Mouse (Mus musculus) neural tube, embryonic 12.5 days (tissue): Measurements from ENCODE around the gene Celf1. TPM values are rescaled to one million over a fixed set of nuclear protein-coding genes. Genes with fewer than 3 reads are reported as not detected.

ENCODE experiments used
- ATAC-seq: fragments of 200-750 bp; cut with Nextera tagmentation; 2 replicates; pipeline ENCODE4 v1.8.0; 2017; ENCODE audit warnings: low read depth, mild to moderate bottlenecking, moderate TSS enrichment, moderate library complexity; ENCODE audit not compliant: low FRiP score
- H3K27ac ChIP-seq: fragments of 300-500 bp; sonication (generic); 2 replicates; pipeline ENCODE4 v1.5.1; 2016
- H3K27me3 ChIP-seq: fragments of 300-500 bp; sonication (generic); replicated peaks from 2 replicates; pipeline ENCODE4 v1.6.1; 2016; ENCODE audit warnings: mild to moderate bottlenecking
- H3K36me3 ChIP-seq: fragments of 300-500 bp; sonication (generic); 2 replicates; pipeline ENCODE4 v1.6.1; 2016; ENCODE audit warnings: mild to moderate bottlenecking
- H3K4me1 ChIP-seq: fragments of 300-500 bp; sonication (generic); 2 replicates; pipeline ENCODE4 v1.6.1; 2016
- H3K4me2 ChIP-seq: fragments of 300-500 bp; sonication (generic); replicated peaks from 2 replicates; pipeline ENCODE4 v1.6.1; 2016; ENCODE audit warnings: mild to moderate bottlenecking
- H3K4me3 ChIP-seq: fragments of 300-500 bp; sonication (generic); 2 replicates; pipeline ENCODE4 v1.5.1; 2016
- H3K9ac ChIP-seq: fragments of 300-500 bp; sonication (generic); 2 replicates; pipeline ENCODE4 v1.6.1; 2016; ENCODE audit warnings: mild to moderate bottlenecking
- H3K9me3 ChIP-seq: fragments of 300-500 bp; sonication (generic); 2 replicates; pipeline ENCODE4 v1.6.1; 2016; ENCODE audit warnings: mild to moderate bottlenecking
- WGBS: fragments of 180-500 bp; shearing (Covaris S2); methylation state at CpG from one replicate; pipeline ENCODE4 v1.1.7; 2016; 5-methylcytosine and 5-hydroxymethylcytosine counted together
- polyA plus RNA-seq: library from polyadenylated mRNA; unstranded; fragments of >200 nt; fragmentation: Nextera tagmentation; extraction: Ambion mirVana; gene quantifications from 2 replicates; pipeline ENCODE4 v1.2.1, GENCODE M21; 2016

Celf1 gene
- polyA plus RNA-seq, 1 experiment from 2014 or later: 143 TPM

DNA sequence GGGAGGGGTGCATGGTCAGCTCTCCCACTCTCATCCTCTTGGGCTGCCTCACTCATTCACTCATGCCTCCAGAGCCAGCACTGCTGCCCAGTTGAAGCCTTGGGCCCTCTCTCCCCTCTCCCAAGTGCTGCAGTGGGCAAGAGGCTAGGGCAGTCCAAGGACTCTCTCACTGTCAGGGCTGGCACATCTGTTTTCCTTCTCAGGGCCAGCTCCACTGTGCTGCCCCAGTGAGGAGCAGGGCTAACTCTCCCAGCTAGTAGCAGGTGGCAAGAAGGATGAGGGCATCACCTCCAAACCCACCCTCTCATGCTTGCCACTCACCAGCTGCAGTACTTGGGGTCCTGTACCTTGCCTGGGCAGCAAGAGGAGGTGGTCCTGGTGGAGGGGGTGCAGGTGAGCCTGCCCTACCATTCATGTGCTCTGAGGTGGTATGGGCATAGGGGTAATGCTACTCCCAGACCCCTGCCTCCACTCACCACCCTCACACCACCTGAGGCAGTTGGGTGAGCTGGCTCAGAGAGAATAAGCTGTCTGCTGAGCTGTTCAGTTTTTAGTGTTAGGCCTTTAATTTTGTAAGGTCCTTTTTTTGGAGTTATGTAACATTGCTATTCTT is 10.5 kb downstream of the Celf1 start:
- no peak overlapping the region for H3K27ac ChIP-seq
- peaks cover 6% of the 10 kb centered on the region for H3K4me1 ChIP-seq
- H3K9ac ChIP-seq: no peak overlapping the region
- no peaks in the 10 kb centered on the region for H3K27me3 ChIP-seq
- H3K36me3 ChIP-seq: no peaks in the 10 kb centered on the region
- no peak overlapping the region for H3K4me3 ChIP-seq
- ATAC-seq: no peak
- H3K4me2 ChIP-seq: no peak overlapping the region
- H3K9me3 ChIP-seq: no peaks in the 10 kb centered on the region

DNA sequence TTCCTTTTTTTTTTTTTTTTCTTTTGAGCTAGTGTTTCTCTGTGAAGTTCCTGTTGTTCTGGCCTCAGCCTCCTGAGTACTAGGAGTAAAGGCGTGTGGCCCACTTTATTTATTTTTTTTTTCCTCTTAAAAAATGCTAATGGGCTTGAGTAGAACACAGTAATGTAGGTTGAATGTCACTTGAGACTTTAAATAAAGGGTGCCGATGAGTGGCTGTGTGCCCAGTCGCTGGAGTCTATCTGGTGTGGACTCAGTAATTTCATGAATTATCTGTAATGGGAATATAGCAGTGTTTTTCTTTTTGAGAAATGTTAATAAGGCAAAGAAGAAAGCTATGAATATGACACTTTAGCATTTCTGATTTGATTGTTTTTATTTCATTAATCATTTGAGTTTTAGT is 13.3 kb downstream of the Celf1 start:
- Histone ChIP-seq H3K27ac (no peak overlapping the region), H3K36me3 (no peaks in the 10 kb centered on the region), H3K4me1 (peaks cover 6% of the 10 kb centered on the region), H3K4me3 (no peak overlapping the region), H3K4me2 (no peak overlapping the region), H3K9ac (no peak overlapping the region), H3K9me3 (no peaks in the 10 kb centered on the region), H3K27me3 (no peaks in the 10 kb centered on the region)
- 71% methylated on average over 3 of the region's 3 CpGs for WGBS
- ATAC-seq: no peak

DNA sequence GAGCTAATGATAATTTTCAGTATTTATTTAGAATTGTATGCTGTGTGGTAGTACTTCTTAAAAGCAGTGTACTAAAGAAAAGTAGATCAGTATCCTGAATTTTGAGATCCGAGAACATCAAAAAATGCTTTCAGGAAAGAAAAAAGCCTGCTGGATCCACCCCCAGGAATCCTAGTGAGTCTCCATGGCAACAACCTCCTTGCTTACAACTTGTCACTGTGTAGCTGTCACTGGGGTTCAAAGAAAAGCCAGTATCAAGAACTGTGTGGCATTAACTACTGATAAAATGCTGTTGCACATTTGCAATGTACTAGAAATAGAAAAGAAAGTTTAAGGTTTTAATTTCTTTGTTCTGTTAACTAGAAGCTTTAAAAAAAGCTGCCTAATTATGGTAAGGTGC is 15.9 kb downstream of the Celf1 start:
- no peak for ATAC-seq
- no peak overlapping the region for H3K4me3 ChIP-seq
- H3K9me3 ChIP-seq: no peaks in the 10 kb centered on the region
- H3K27ac ChIP-seq: no peak overlapping the region
- H3K9ac ChIP-seq: no peak overlapping the region
- peaks cover 6% of the 10 kb centered on the region for H3K4me1 ChIP-seq
- H3K27me3 ChIP-seq: no peaks in the 10 kb centered on the region
- H3K36me3 ChIP-seq: no peaks in the 10 kb centered on the region
- no peak overlapping the region for H3K4me2 ChIP-seq
- 25% methylated on average over 1 of the region's 1 CpGs for WGBS

DNA sequence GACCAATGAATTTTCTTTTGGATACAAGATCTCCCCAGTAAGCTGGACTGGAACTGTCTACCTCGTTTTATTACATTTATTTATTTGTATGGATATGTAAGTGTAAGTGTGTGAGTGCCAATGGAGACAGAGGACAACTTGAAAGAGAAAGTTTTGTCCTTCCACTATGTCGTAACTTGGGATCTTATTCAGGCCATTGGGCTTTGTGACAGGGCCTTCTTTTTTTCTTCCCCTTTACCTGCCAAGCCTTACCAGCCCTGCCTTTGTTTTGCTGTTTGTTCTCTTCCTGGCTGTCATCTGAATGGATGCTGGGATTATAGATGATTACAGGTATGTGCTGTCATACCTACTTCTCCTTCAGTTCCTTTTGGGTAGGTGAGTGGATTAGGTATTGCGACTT is 18.7 kb downstream of the Celf1 start:
- H3K4me3 ChIP-seq: no peak overlapping the region
- no peak overlapping the region for H3K27ac ChIP-seq
- no peak overlapping the region for H3K9ac ChIP-seq
- H3K4me1 ChIP-seq: no peaks in the 10 kb centered on the region
- no peak overlapping the region for H3K4me2 ChIP-seq
- WGBS: 83% methylated on average over 3 of the region's 3 CpGs
- no peak for ATAC-seq
- H3K36me3 ChIP-seq: no peaks in the 10 kb centered on the region
- no peaks in the 10 kb centered on the region for H3K27me3 ChIP-seq
- no peaks in the 10 kb centered on the region for H3K9me3 ChIP-seq

DNA sequence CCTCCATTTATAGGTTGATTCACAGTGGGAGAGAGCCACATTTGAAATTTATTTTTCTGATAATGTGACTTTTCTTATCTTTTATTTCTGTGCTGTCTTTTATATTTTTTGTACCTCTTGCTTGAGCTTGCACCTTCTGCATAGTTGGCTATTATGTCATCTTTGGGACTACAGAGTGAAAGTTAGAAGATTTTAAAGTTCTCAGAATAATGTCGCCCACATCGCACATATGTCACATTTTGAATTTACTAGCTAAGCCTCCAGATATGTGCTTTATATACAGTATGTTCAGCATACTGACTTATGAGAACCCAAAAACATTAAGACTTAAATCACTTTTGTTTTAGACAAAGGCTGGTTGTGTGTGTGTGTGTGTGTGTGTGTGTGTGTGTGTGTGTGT is 19.8 kb downstream of the Celf1 start:
- H3K4me3 ChIP-seq: no peak overlapping the region
- H3K27ac ChIP-seq: no peak overlapping the region
- no peaks in the 10 kb centered on the region for H3K4me1 ChIP-seq
- ATAC-seq: no peak
- H3K36me3 ChIP-seq: no peaks in the 10 kb centered on the region
- no peaks in the 10 kb centered on the region for H3K9me3 ChIP-seq
- H3K27me3 ChIP-seq: no peaks in the 10 kb centered on the region
- no peak overlapping the region for H3K9ac ChIP-seq
- 97% methylated on average over 2 of the region's 2 CpGs for WGBS
- H3K4me2 ChIP-seq: no peak overlapping the region

DNA sequence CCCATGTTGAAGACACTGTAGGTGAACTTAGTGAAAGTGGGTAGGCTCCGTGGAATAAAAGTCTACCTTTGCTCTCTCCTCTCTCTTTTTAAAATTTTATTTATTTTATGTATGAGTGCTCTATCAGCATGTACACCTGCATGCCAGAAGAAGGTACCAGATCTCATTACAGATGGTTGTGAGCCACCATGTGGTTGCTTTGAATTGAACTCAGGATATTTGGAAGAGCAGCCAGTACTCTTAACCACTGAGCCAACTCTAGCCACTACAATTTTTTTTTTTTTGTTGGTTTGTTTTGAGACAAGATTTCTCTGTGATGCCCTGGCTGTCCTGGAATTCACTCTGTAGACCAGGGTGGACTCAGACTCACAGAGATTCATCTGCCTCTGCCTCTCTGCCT is 23.1 kb downstream of the Celf1 start:
- Histone ChIP-seq H3K4me1 (no peaks in the 10 kb centered on the region), H3K9me3 (no peaks in the 10 kb centered on the region), H3K27me3 (no peaks in the 10 kb centered on the region), H3K36me3 (no peaks in the 10 kb centered on the region), H3K27ac (no peak overlapping the region), H3K9ac (no peak overlapping the region), H3K4me2 (no peak overlapping the region), H3K4me3 (no peak overlapping the region)
- 88% methylated on average over 1 of the region's 1 CpGs for WGBS
- no peak for ATAC-seq

DNA sequence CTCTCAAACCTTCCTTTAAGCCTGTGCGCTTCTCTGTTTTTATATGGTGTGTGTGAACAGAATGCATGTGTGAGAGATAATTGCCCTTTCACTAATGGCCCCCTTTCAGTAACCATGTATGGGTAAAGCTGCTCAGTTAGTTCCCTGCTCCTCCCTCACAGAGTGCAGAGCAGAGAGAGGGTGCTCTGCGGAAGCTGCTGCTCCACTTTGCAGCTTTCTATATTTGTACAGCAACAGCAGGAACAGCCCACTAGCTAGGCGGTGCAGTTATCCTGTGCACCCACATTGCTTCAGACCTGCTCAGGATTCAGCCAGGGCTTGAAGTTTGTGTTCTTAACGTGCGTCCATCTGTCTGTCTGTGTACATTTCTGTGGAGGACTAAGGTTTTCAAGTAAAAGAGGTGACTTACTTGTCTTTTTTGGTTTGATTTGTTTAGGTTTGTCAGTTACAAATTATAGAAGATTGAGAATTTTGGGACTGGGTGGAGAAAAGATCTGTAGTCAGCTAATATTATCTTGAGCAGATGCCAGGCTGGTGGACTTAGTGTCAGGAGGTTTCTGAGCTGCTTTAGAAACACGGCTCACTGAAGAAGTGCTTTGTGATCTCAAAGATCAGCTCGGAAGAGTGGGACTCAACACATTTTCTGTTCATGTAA is 24.8 kb downstream of the Celf1 start:
- Histone ChIP-seq H3K9me3 (no peaks in the 10 kb centered on the region), H3K4me3 (no peak overlapping the region), H3K36me3 (no peaks in the 10 kb centered on the region), H3K27me3 (no peaks in the 10 kb centered on the region), H3K9ac (no peak overlapping the region), H3K4me2 (no peak overlapping the region), H3K4me1 (no peaks in the 10 kb centered on the region), H3K27ac (no peak overlapping the region)
- no peak for ATAC-seq
- WGBS: 85% methylated on average over 7 of the region's 7 CpGs

DNA sequence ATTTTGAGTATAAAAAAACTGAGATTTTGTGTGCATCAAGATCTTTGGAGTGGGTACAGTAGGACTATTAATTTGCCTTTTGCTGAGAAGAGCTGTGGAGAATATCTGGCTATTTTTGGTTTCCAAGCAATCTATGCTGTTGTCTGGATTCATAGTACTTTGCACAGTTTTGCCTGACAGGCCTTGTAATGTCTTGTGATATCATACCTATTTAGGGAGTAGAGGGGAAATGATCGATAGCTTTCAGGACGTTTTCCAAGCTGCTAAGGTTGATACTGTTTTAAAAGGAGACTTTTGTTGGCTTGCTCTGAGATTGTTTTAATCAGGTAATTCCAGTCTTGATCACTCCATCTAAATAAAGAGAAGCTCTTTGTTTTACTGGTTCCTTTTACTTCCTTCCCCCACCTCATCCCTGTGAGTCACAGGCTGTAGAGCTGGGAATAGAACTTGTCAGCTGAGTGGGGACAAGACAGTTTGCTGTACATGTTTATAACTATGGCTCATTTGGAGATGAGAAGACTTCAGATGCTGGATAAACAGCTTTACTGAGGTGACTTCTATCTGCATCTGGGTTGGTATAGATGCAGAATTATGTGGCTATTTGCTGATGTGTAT is 25.4 kb downstream of the Celf1 start:
- H3K27ac ChIP-seq: no peak overlapping the region
- WGBS: 84% methylated on average over 2 of the region's 2 CpGs
- H3K36me3 ChIP-seq: no peaks in the 10 kb centered on the region
- H3K4me1 ChIP-seq: no peaks in the 10 kb centered on the region
- no peak overlapping the region for H3K9ac ChIP-seq
- no peaks in the 10 kb centered on the region for H3K27me3 ChIP-seq
- no peak overlapping the region for H3K4me2 ChIP-seq
- ATAC-seq: no peak
- H3K4me3 ChIP-seq: no peak overlapping the region
- no peaks in the 10 kb centered on the region for H3K9me3 ChIP-seq

DNA sequence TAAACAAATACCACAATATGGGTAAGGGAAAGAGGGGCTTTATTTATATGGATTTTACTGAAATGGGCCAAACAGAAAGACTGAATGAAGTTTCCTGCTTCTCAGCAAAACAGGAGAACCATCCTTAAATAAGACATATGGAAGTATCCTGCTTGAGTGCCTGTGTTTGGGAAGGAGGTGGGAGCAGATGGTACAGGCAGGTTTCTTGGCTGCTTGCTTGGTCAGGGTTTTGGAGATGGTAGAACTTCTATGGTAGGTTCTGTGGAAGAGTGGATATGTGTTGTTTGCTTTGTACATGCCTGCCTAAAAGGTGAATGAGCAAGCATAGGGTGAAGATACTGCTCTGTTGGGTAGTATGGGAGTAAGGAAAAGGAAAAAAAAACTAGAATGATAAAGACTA is 30.4 kb downstream of the Celf1 start:
- H3K36me3 ChIP-seq: 0 out of 2 replicates have a peak, but pooled peaks cover 4% of the 10 kb centered on the region

DNA sequence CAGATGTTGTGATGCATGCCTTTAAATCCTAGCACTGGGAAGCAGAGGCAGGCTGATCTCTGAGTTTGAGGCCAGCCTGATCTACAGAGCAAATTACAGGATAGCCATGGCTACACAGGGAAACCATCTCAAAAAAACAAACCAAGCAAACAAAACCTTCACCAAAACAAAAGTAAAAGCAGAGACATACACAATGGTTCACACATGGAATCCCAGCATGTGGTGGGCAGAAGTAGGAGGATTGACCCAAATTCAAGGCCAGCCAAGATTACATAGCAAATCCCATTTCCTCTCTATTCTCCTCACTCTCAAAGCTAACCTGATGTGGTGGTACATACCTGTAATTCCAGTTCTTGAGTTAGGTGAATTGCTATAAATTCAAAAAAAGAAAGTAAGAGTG is 33.9 kb downstream of the Celf1 start:
- Histone ChIP-seq H3K4me3 (no peak overlapping the region), H3K4me2 (no peak overlapping the region), H3K4me1 (no peaks in the 10 kb centered on the region), H3K27me3 (no peaks in the 10 kb centered on the region), H3K9me3 (no peaks in the 10 kb centered on the region), H3K9ac (no peak overlapping the region), H3K36me3 (0 out of 2 replicates have a peak, but pooled peaks cover 4% of the 10 kb centered on the region), H3K27ac (no peak overlapping the region)
- no peak for ATAC-seq

More for the DNA sequence above, 30.4 kb downstream of the Celf1 start:
- no peak overlapping the region for H3K9ac ChIP-seq
- no peak for ATAC-seq
- H3K27ac ChIP-seq: no peak overlapping the region
- H3K4me1 ChIP-seq: no peaks in the 10 kb centered on the region
- no peak overlapping the region for H3K4me2 ChIP-seq
- H3K27me3 ChIP-seq: no peaks in the 10 kb centered on the region
- H3K4me3 ChIP-seq: no peak overlapping the region
- no peaks in the 10 kb centered on the region for H3K9me3 ChIP-seq

DNA sequence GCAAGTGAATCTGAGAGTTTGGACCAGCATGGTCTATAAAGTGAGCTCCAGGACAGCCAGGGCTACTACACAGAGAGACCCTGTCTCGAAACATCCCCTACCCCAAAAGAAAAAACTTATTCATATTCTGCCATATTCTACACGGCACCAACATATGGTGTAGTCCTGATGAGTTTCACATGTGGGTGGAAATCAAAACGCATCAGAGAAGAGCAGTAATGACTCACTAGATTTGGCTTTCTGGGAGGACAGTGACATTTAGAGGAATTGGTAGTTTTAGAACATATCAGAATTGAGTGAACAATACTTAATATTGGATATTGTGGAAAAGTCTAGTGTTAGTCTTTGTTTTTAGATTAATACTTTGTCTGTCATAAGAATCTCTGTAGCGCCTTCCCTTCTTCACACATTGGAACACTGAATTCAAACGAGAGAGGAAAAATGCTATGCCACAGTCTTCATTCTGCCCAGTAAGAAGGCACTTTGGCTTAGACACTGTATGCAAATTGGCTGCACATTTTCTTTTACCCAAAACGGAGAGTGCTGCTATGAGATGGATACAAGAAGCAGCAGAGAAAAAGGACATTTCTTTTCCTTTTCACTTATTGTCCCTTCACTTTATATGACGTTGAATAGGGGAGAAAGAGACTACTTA is 35.1 kb downstream of the Celf1 start:
- Histone ChIP-seq H3K27ac (no peak overlapping the region), H3K27me3 (no peaks in the 10 kb centered on the region), H3K4me3 (no peak overlapping the region), H3K9ac (no peak overlapping the region), H3K9me3 (no peaks in the 10 kb centered on the region), H3K4me2 (no peak overlapping the region), H3K4me1 (no peaks in the 10 kb centered on the region), H3K36me3 (0 out of 2 replicates have a peak, but pooled peaks cover 4% of the 10 kb centered on the region)
- WGBS: 87% methylated on average over 7 of the region's 7 CpGs
- no peak for ATAC-seq

DNA sequence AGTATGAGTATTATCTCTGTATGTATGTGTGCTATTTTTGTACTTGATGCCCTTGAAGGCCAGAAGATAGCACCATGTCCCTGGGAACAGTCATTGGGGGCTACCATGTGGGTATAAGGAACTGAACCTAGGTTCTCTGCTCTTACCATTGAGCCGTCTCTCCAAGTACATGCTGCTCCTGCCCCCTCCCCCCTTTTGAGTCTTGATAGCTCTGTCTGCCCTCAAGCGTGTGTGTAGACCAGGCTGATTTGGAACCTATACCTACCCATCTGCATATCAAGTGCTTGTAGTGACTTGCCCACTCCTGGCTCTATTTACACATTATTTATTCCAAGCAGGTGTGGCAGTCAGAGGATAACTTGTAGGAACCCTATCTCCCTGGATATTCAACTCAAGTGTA is 36.4 kb downstream of the Celf1 start:
- 0 out of 2 replicates have a peak, but pooled peaks cover 4% of the 10 kb centered on the region for H3K36me3 ChIP-seq
- H3K27me3 ChIP-seq: no peaks in the 10 kb centered on the region
- ATAC-seq: no peak
- no peak overlapping the region for H3K9ac ChIP-seq
- no peaks in the 10 kb centered on the region for H3K4me1 ChIP-seq
- no peak overlapping the region for H3K4me2 ChIP-seq
- 98% methylated on average over 2 of the region's 2 CpGs for WGBS
- no peaks in the 10 kb centered on the region for H3K9me3 ChIP-seq
- H3K27ac ChIP-seq: no peak overlapping the region
- H3K4me3 ChIP-seq: no peak overlapping the region
